Mouse (Mus musculus) bone marrow macrophage, adult 2 months (primary cell): ENCODE measurements at regions not wholly inside any gene's neighbourhood (a gene's known extent, or its start where the extent isn't known, plus 50 kb on each side); places are given as distances from the start of the nearest gene placed in this dataset.

ENCODE experiments used
- CTCF ChIP-seq: IDR thresholded peaks from 2 replicates; pipeline ENCODE4 v1.5.1; 2012; ENCODE audit warnings: low read depth, mild to moderate bottlenecking, low read length, moderate library complexity
- POLR2A ChIP-seq: IDR thresholded peaks from 2 replicates; pipeline ENCODE4 v1.6.1; 2012; ENCODE audit warnings: mild to moderate bottlenecking, low read depth, low read length, borderline replicate concordance

- TF ChIP-seq CTCF: no peak
- TF ChIP-seq POLR2A: no peak
Measured at GRCm38 (mm10) chr5:64472415-64472814, 316.3 kb downstream of the Tbc1d1 start.
